8 mouse cellular contexts compared by ENCODE assay signal in genomic region chr3:41522226-41523005, GRCm38 (mm10). TPM values are rescaled to one million over a fixed set of nuclear protein-coding genes. Genes with fewer than 3 reads are reported as not detected.
A peak's percentile ranks its signal among the peaks of the same experiment; 100 is the strongest.
DNase-seq lines count a peak whose midpoint lies in the region; ATAC-seq and TF ChIP-seq lines count a peak whose summit lies in the region.

No protein-coding gene starts in this region.

- TF ChIP-seq CTCF in liver, postnatal 0 days (IDR thresholded peaks at IDR 0.05; ENCODE audit: low read depth) = no peak
- TF ChIP-seq CTCF in stomach, postnatal 0 days (IDR thresholded peaks at IDR 0.05; ENCODE audit: low read depth) = no peak

- H3K9me3 ChIP-seq in neural tube, embryonic 15.5 days (replicated peaks) = no peaks in the 10 kb centered on the region
- no peaks in the 10 kb centered on the region for H3K9me3 ChIP-seq in liver, postnatal 0 days (ENCODE audit: low read length)
- H3K9me3 ChIP-seq in stomach, postnatal 0 days (ENCODE audit: control insufficient read depth, low read length) = no peaks in the 10 kb centered on the region
- H3K9me3 ChIP-seq in hindbrain, embryonic 11.5 days (ENCODE audit: control insufficient read depth, low read length) = no peaks in the 10 kb centered on the region
- H3K9me3 ChIP-seq in forebrain, embryonic 15.5 days = no peaks in the 10 kb centered on the region

- 0 out of 2 replicates have a peak overlapping the region, but pooled peaks have one; percentile 41 for H3K27ac ChIP-seq in neural tube, embryonic 15.5 days (replicated peaks)
- no peak overlapping the region for H3K27ac ChIP-seq in liver, postnatal 0 days (ENCODE audit: low read depth)
- H3K27ac ChIP-seq in stomach, postnatal 0 days (replicated peaks) = peak overlapping the region; percentile 78
- no peak overlapping the region for H3K27ac ChIP-seq in hindbrain, embryonic 11.5 days (ENCODE audit: low read depth, low read length)
- H3K27ac ChIP-seq in forebrain, embryonic 15.5 days (replicated peaks) = no peak overlapping the region

- ATAC-seq in neural tube, embryonic 15.5 days (ENCODE audit: low FRiP score) = no peak
- no peak for ATAC-seq in liver, postnatal 0 days
- peak; percentile 83 for ATAC-seq in stomach, postnatal 0 days (ENCODE audit: low FRiP score, low TSS enrichment)
- ATAC-seq in hindbrain, embryonic 11.5 days (ENCODE audit: low FRiP score) = no peak
- ATAC-seq in forebrain, embryonic 15.5 days (replicated peaks) = no peak; the same call in 1 of the 2 replicates

- no peak overlapping the region for H3K4me3 ChIP-seq in neural tube, embryonic 15.5 days (replicated peaks)
- H3K4me3 ChIP-seq in liver, postnatal 0 days (ENCODE audit: low read depth, low read length) = 0 out of 2 replicates have a peak overlapping the region, but pooled peaks have one; percentile 8
- no peak overlapping the region for H3K4me3 ChIP-seq in stomach, postnatal 0 days (ENCODE audit: low read depth, low read length)
- H3K4me3 ChIP-seq in hindbrain, embryonic 11.5 days (ENCODE audit: low read depth, low read length) = no peak overlapping the region
- H3K4me3 ChIP-seq in forebrain, embryonic 15.5 days = no peak overlapping the region

- 50% methylated on average over 18 of the region's 18 CpGs for WGBS in neural tube, embryonic 15.5 days
- 41% methylated on average over 18 of the region's 18 CpGs for WGBS in liver, postnatal 0 days (ENCODE audit: insufficient replicate concordance)
- WGBS in stomach, postnatal 0 days = 31% methylated on average over 18 of the region's 18 CpGs
- 55% methylated on average over 18 of the region's 18 CpGs for WGBS in hindbrain, embryonic 11.5 days
- 37% methylated on average over 18 of the region's 18 CpGs for WGBS in forebrain, embryonic 15.5 days

- no peaks in the 10 kb centered on the region for H3K27me3 ChIP-seq in neural tube, embryonic 15.5 days (replicated peaks)
- H3K27me3 ChIP-seq in liver, postnatal 0 days (ENCODE audit: insufficient read depth, low read length) = no peaks in the 10 kb centered on the region
- H3K27me3 ChIP-seq in stomach, postnatal 0 days (ENCODE audit: control insufficient read depth, insufficient read depth, low read length) = no peaks in the 10 kb centered on the region
- H3K27me3 ChIP-seq in hindbrain, embryonic 11.5 days (ENCODE audit: control insufficient read depth, insufficient read depth, low read length) = no peaks in the 10 kb centered on the region
- no peaks in the 10 kb centered on the region for H3K27me3 ChIP-seq in forebrain, embryonic 15.5 days

- peaks cover 3% of the 10 kb centered on the region; the same call in 1 of the 2 replicates for H3K4me1 ChIP-seq in neural tube, embryonic 15.5 days
- peaks cover 3% of the 10 kb centered on the region; the same call in 1 of the 2 replicates for H3K4me1 ChIP-seq in liver, postnatal 0 days (ENCODE audit: insufficient read depth)
- H3K4me1 ChIP-seq in stomach, postnatal 0 days (replicated peaks; ENCODE audit: control insufficient read depth, insufficient read depth) = no peaks in the 10 kb centered on the region
- H3K4me1 ChIP-seq in hindbrain, embryonic 11.5 days (replicated peaks; ENCODE audit: control insufficient read depth, insufficient read depth, low read length) = no peaks in the 10 kb centered on the region
- H3K4me1 ChIP-seq in forebrain, embryonic 15.5 days = peaks cover 7% of the 10 kb centered on the region

- no peak for TF ChIP-seq EP300 in liver, postnatal 0 days (IDR thresholded peaks at IDR 0.05; ENCODE audit: low read depth)
- TF ChIP-seq EP300 in stomach, postnatal 0 days (optimal IDR thresholded peaks at IDR 0.05) = no peak

- H3K4me2 ChIP-seq in neural tube, embryonic 15.5 days = no peak overlapping the region
- H3K4me2 ChIP-seq in liver, postnatal 0 days (ENCODE audit: low read depth, low read length) = peak overlapping the region; percentile 54
- H3K4me2 ChIP-seq in stomach, postnatal 0 days (replicated peaks; ENCODE audit: low read depth) = peak overlapping the region; percentile 11; the same call in 1 of the 2 replicates
- no peak overlapping the region for H3K4me2 ChIP-seq in hindbrain, embryonic 11.5 days (replicated peaks; ENCODE audit: low read depth, low read length)
- H3K4me2 ChIP-seq in forebrain, embryonic 15.5 days (replicated peaks) = no peak overlapping the region

- intact Hi-C loops in heart, postnatal 10 days (cut with DNase I) = no loop called here

- no peak for DNase-seq in neural tube, embryonic 10.5 days (ENCODE audit: extremely low spot score, low spot score)
- DNase-seq in heart, postnatal 10 days = peak; percentile 34 to 35
- DNase-seq in liver, postnatal 0 days = no peak
- DNase-seq in stomach, postnatal 0 days (ENCODE audit: low spot score) = peak; percentile 44
- DNase-seq in hindbrain, embryonic 11.5 days (ENCODE audit: low spot score) = no peak
- no peak for DNase-seq in gastrocnemius, postnatal 4 days (ENCODE audit: low spot score in 2 of 2)

- no peaks in the 10 kb centered on the region for H3K36me3 ChIP-seq in neural tube, embryonic 15.5 days
- no peaks in the 10 kb centered on the region for H3K36me3 ChIP-seq in liver, postnatal 0 days (replicated peaks; ENCODE audit: insufficient read depth, low read length)
- no peaks in the 10 kb centered on the region for H3K36me3 ChIP-seq in stomach, postnatal 0 days (ENCODE audit: control insufficient read depth, insufficient read depth, low read length)
- H3K36me3 ChIP-seq in hindbrain, embryonic 11.5 days (ENCODE audit: control insufficient read depth, insufficient read depth, low read length) = no peaks in the 10 kb centered on the region
- H3K36me3 ChIP-seq in forebrain, embryonic 15.5 days = no peaks in the 10 kb centered on the region

- H3K9ac ChIP-seq in neural tube, embryonic 15.5 days (replicated peaks) = no peak overlapping the region
- H3K9ac ChIP-seq in liver, postnatal 0 days (replicated peaks) = no peak overlapping the region
- no peak overlapping the region for H3K9ac ChIP-seq in stomach, postnatal 0 days (ENCODE audit: low read length)
- no peak overlapping the region for H3K9ac ChIP-seq in hindbrain, embryonic 11.5 days (ENCODE audit: low read depth, low read length)
- no peak overlapping the region for H3K9ac ChIP-seq in forebrain, embryonic 15.5 days (replicated peaks)

RNA-seq across cellular contexts. Expression of gene Jade1, which starts 33.1 kb away (rescaled TPM):
- polyA plus RNA-seq in neural tube, embryonic 15.5 days (2015; fragmentation: Nextera tagmentation; extraction: Ambion mirVana) = 15.2 and 15.6 TPM in 2 replicates
- total RNA-seq in heart, postnatal 10 days (2021) = 10 to 100 TPM; 35.4 to 42.4 TPM
- 6.8 and 7.2 TPM in 2 replicates for polyA plus RNA-seq in liver, postnatal 0 days (2015; fragmentation: Nextera tagmentation; extraction: Ambion mirVana)
- 7.6 and 9.0 TPM in 2 replicates for polyA plus RNA-seq in stomach, postnatal 0 days (2015; fragmentation: Nextera tagmentation; extraction: Ambion mirVana)
- 12.1 and 13.0 TPM in 2 replicates for polyA plus RNA-seq in hindbrain, embryonic 11.5 days (2014; fragmentation: Nextera tagmentation; extraction: Ambion mirVana)
- polyA plus RNA-seq in forebrain, embryonic 15.5 days (2015; fragmentation: Nextera tagmentation; extraction: Ambion mirVana) = 21.5 and 22.2 TPM in 2 replicates
- 10 to 100 TPM; 36.6 to 37.3 TPM for total RNA-seq in gastrocnemius, postnatal 4 days (2021)

Comparison
In these comparisons a context has a peak if more than half of its experiments do, and no peak if none do; other contexts are left out.
1. H3K27ac ChIP-seq: peak in neural tube, embryonic 15.5 days (single experiment) and stomach, postnatal 0 days (single experiment); none in liver, postnatal 0 days (single experiment), hindbrain, embryonic 11.5 days (single experiment) and forebrain, embryonic 15.5 days (single experiment).
2. H3K4me2 ChIP-seq: peak in liver, postnatal 0 days (single experiment) and stomach, postnatal 0 days (single experiment); none in neural tube, embryonic 15.5 days (single experiment), hindbrain, embryonic 11.5 days (single experiment) and forebrain, embryonic 15.5 days (single experiment).
3. DNase-seq: peak in heart, postnatal 10 days (2 of 2) and stomach, postnatal 0 days (single experiment); none in neural tube, embryonic 10.5 days (single experiment), liver, postnatal 0 days (single experiment), hindbrain, embryonic 11.5 days (single experiment) and gastrocnemius, postnatal 4 days (0 of 2).